Mouse (Mus musculus): ENCODE data around the gene Ptf1a. TPM values are rescaled to one million over a fixed set of nuclear protein-coding genes. Genes with fewer than 3 reads are reported as not detected.
A peak's percentile ranks its signal among the peaks of the same experiment; 100 is the strongest.

The Ptf1a gene
- total RNA-seq (2021): not detected

GRCm38 (mm10) chr2:19444931-19445831 is at the start of gene Ptf1a:
TSS of gene Ptf1a (plus strand) at chr2:19445663.
- DNase-seq: no peak

GRCm38 (mm10) chr2:19405409-19405808 is 40.1 kb upstream of the Ptf1a start:
- no peak for DNase-seq

GRCm38 (mm10) chr2:19406531-19406930 is 38.9 kb upstream of the Ptf1a start:
- DNase-seq: no peak

GRCm38 (mm10) chr2:19414222-19414965 is 31.1 kb upstream of the Ptf1a start:
- peak; percentile 78 for DNase-seq

- DNase-seq: peak; percentile 43
Measured at GRCm38 (mm10) chr2:19415063-19415521, 30.4 kb upstream of the Ptf1a start.

- DNase-seq: no peak
Measured at GRCm38 (mm10) chr2:19416066-19416465, 29.4 kb upstream of the Ptf1a start.

- DNase-seq: no peak
Measured at GRCm38 (mm10) chr2:19419686-19420345, 25.6 kb upstream of the Ptf1a start.

- DNase-seq: no peak
Measured at GRCm38 (mm10) chr2:19422226-19422625, 23.2 kb upstream of the Ptf1a start.

- no peak for DNase-seq
Measured at GRCm38 (mm10) chr2:19423086-19423485, 22.4 kb upstream of the Ptf1a start.

GRCm38 (mm10) chr2:19429031-19429430 is 16.4 kb upstream of the Ptf1a start:
- DNase-seq: peak; percentile 69

- no peak for DNase-seq
Measured at GRCm38 (mm10) chr2:19429691-19430690, 15.5 kb upstream of the Ptf1a start.

- no peak for DNase-seq
Measured at GRCm38 (mm10) chr2:19430746-19431145, 14.7 kb upstream of the Ptf1a start.

- peak; percentile 26 for DNase-seq
Measured at GRCm38 (mm10) chr2:19431186-19431585, 14.3 kb upstream of the Ptf1a start.

GRCm38 (mm10) chr2:19431614-19432323 is 13.7 kb upstream of the Ptf1a start:
- no peak for DNase-seq

GRCm38 (mm10) chr2:19444346-19444745 is 1.1 kb upstream of the Ptf1a start:
- DNase-seq: no peak

GRCm38 (mm10) chr2:19445871-19446501 is 523 bp downstream of the Ptf1a start:
- no peak for DNase-seq

GRCm38 (mm10) chr2:19446746-19447145 is 1.3 kb downstream of the Ptf1a start:
- DNase-seq: no peak

GRCm38 (mm10) chr2:19448042-19448700 is 2.7 kb downstream of the Ptf1a start:
- DNase-seq: peak; percentile 49

GRCm38 (mm10) chr2:19449308-19449707 is 3.8 kb downstream of the Ptf1a start:
- no peak for DNase-seq

GRCm38 (mm10) chr2:19452531-19453055 is 7.1 kb downstream of the Ptf1a start:
- DNase-seq: no peak

Measured in heart, postnatal 4 days (tissue).